ENCODE assay signal across 9 mouse cellular contexts in genomic region chr3:105957235-105957634, GRCm38 (mm10). TPM values are rescaled to one million over a fixed set of nuclear protein-coding genes. Genes with fewer than 3 reads are reported as not detected.
A peak's percentile ranks its signal among the peaks of the same experiment; 100 is the strongest.
DNase-seq lines count a peak whose midpoint lies in the region; ATAC-seq and TF ChIP-seq lines count a peak whose summit lies in the region.
"Had no signal": no experiment of that assay in that cellular context is flagged by ENCODE, and none has a peak within 500 bp of the region (broad histone marks: within the 10 kb centered on the region; RNA-seq: fewer than 3 reads in every experiment).

No protein-coding gene starts in this region.

- DNase-seq in heart, postnatal 0 days (ENCODE audit: low spot score), result no peak
- DNase-seq in heart, postnatal 14 days, result no peak
- no peak for DNase-seq in embryonic facial prominence, embryonic 10.5 days (ENCODE audit: low spot score)
- DNase-seq in midbrain, embryonic 10.5 days (ENCODE audit: low spot score), result no peak
- DNase-seq in right cerebral cortex, postnatal 10 days (ENCODE audit: low spot score in 2 of 2), result no peak
- DNase-seq in adrenal gland, postnatal 4 days (ENCODE audit: low spot score in 2 of 2), result no peak
- DNase-seq: cerebellum, adult 9-11 months had no signal

- intact Hi-C loops in heart, postnatal 14 days (cut with DNase I), result loop anchor here (5.0 kb wide), 2 partner anchors 235 to 270 kb away; partner anchors contain the start of gene Ddx20

- peak overlapping the region; percentile 77 for H3K4me3 ChIP-seq in heart, postnatal 0 days (ENCODE audit: low read depth, low read length)
- 0 out of 2 replicates have a peak overlapping the region, but pooled peaks have one; percentile 3 for H3K4me3 ChIP-seq in E14TG2a.4 (replicated peaks; ENCODE audit: low read length)
- peak overlapping the region; percentile 97 for H3K4me3 ChIP-seq in embryonic facial prominence, embryonic 10.5 days
- H3K4me3 ChIP-seq in midbrain, embryonic 10.5 days, result 0 out of 2 replicates have a peak overlapping the region, but pooled peaks have one; percentile 66

- peak overlapping the region; percentile 71 for H3K4me2 ChIP-seq in heart, postnatal 0 days (ENCODE audit: low read depth, low read length)

- peaks cover 38% of the 10 kb centered on the region for H3K36me3 ChIP-seq in heart, postnatal 0 days (replicated peaks; ENCODE audit: control insufficient read depth, insufficient read depth, low read length)
- peaks cover 81% of the 10 kb centered on the region for H3K36me3 ChIP-seq in E14TG2a.4 (ENCODE audit: insufficient read depth, low read length)
- peaks cover 69% of the 10 kb centered on the region for H3K36me3 ChIP-seq in embryonic facial prominence, embryonic 10.5 days (replicated peaks)
- H3K36me3 ChIP-seq in midbrain, embryonic 10.5 days, result peaks cover 70% of the 10 kb centered on the region

- peak; percentile 31; the same call in 1 of the 2 replicates for TF ChIP-seq CTCF in heart, postnatal 0 days (IDR thresholded peaks at IDR 0.05; ENCODE audit: low read depth)
- TF ChIP-seq CTCF in E14TG2a.4 (conservative IDR thresholded peaks at IDR 0.05; ENCODE audit: low read length), result no peak

- no peaks in the 10 kb centered on the region for H3K27me3 ChIP-seq in heart, postnatal 0 days (ENCODE audit: control insufficient read depth, insufficient read depth, low read length)
- H3K27me3 ChIP-seq in E14TG2a.4 (ENCODE audit: insufficient read depth, low read length), result no peaks in the 10 kb centered on the region
- no peaks in the 10 kb centered on the region for H3K27me3 ChIP-seq in embryonic facial prominence, embryonic 10.5 days (replicated peaks; ENCODE audit: low read depth, poor library complexity, severe bottlenecking)
- no peaks in the 10 kb centered on the region for H3K27me3 ChIP-seq in midbrain, embryonic 10.5 days (ENCODE audit: low read depth, poor library complexity, severe bottlenecking)

- no peak overlapping the region for H3K27ac ChIP-seq in heart, postnatal 0 days (ENCODE audit: low read depth)
- H3K27ac ChIP-seq in embryonic facial prominence, embryonic 10.5 days (replicated peaks), result no peak overlapping the region
- no peak overlapping the region for H3K27ac ChIP-seq in midbrain, embryonic 10.5 days (replicated peaks)

- WGBS in heart, postnatal 0 days, result 94% methylated on average over 1 of the region's 1 CpGs
- WGBS in embryonic facial prominence, embryonic 10.5 days, result 94% methylated on average over 1 of the region's 1 CpGs
- WGBS in midbrain, embryonic 10.5 days, result 90% methylated on average over 1 of the region's 1 CpGs

- H3K9me3 ChIP-seq in heart, postnatal 0 days (replicated peaks; ENCODE audit: control insufficient read depth, low read length), result no peaks in the 10 kb centered on the region
- no peaks in the 10 kb centered on the region for H3K9me3 ChIP-seq in E14TG2a.4 (ENCODE audit: low read length)
- H3K9me3 ChIP-seq in embryonic facial prominence, embryonic 10.5 days, result no peaks in the 10 kb centered on the region
- no peaks in the 10 kb centered on the region for H3K9me3 ChIP-seq in midbrain, embryonic 10.5 days (replicated peaks)

- ATAC-seq in heart, postnatal 0 days (ENCODE audit: insufficient read depth, low read depth), result no peak
- no peak for ATAC-seq in inflammation-experienced regulatory T-cells, adult 6 months

- H3K9ac ChIP-seq in heart, postnatal 0 days (replicated peaks; ENCODE audit: low read depth, low read length), result no peak overlapping the region

- peaks cover 33% of the 10 kb centered on the region for H3K4me1 ChIP-seq in heart, postnatal 0 days (ENCODE audit: control insufficient read depth, insufficient read depth)
- H3K4me1 ChIP-seq in E14TG2a.4 (replicated peaks; ENCODE audit: low read depth, low read length), result peaks cover 40% of the 10 kb centered on the region
- H3K4me1 ChIP-seq in embryonic facial prominence, embryonic 10.5 days, result peaks cover 26% of the 10 kb centered on the region
- peaks cover 26% of the 10 kb centered on the region for H3K4me1 ChIP-seq in midbrain, embryonic 10.5 days

- TF ChIP-seq EP300 in heart, postnatal 0 days (IDR thresholded peaks at IDR 0.05; ENCODE audit: low read depth), result no peak

RNA-seq across cellular contexts. Expression of gene Wdr77, which starts 1.9 kb away (rescaled TPM):
- total RNA-seq in heart, postnatal 0 days (2014; rRNA removed; ENCODE audit: low replicate concordance), result 54.8 and 63.0 TPM in 2 replicates
- polyA plus RNA-seq in heart, postnatal 0 days (2015; fragmentation: Nextera tagmentation; extraction: Ambion mirVana), result 57.5 and 63.1 TPM in 2 replicates
- 10 to 100 TPM; 38.9 to 47.3 TPM for total RNA-seq in heart, postnatal 14 days (2021)
- polyA plus RNA-seq in embryonic facial prominence, embryonic 10.5 days (2016; fragmentation: Nextera tagmentation; extraction: Ambion mirVana), result 180 and 193 TPM in 2 replicates
- polyA plus RNA-seq in midbrain, embryonic 10.5 days (2016; fragmentation: Nextera tagmentation; extraction: Ambion mirVana), result 166 and 188 TPM in 2 replicates
- 10 to 100 TPM; 43.7 to 76.5 (median 68.7) TPM for polyA plus RNA-seq in inflammation-experienced regulatory T-cells, adult 6 months (2017; shearing (Covaris generic))
- total RNA-seq in adrenal gland, postnatal 4 days (2021), result 10 to 100 TPM; 74.0 to 76.3 TPM

RNA-seq across cellular contexts. Expression of gene Atp5f1, which starts 2.7 kb away (rescaled TPM):
- total RNA-seq in heart, postnatal 0 days (2014; rRNA removed; ENCODE audit: low replicate concordance), result 751 and 784 TPM in 2 replicates
- polyA plus RNA-seq in heart, postnatal 0 days (2015; fragmentation: Nextera tagmentation; extraction: Ambion mirVana), result 1,577 and 1,647 TPM in 2 replicates
- 1,000 to 10,000 TPM; 1,017 to 1,034 TPM for total RNA-seq in heart, postnatal 14 days (2021)
- polyA plus RNA-seq in embryonic facial prominence, embryonic 10.5 days (2016; fragmentation: Nextera tagmentation; extraction: Ambion mirVana), result 459 and 473 TPM in 2 replicates
- polyA plus RNA-seq in midbrain, embryonic 10.5 days (2016; fragmentation: Nextera tagmentation; extraction: Ambion mirVana), result 492 and 506 TPM in 2 replicates
- polyA plus RNA-seq in inflammation-experienced regulatory T-cells, adult 6 months (2017; shearing (Covaris generic)), result 100 to 1,000 TPM; 356 to 533 (median 366) TPM
- 100 to 1,000 TPM; 328 to 331 TPM for total RNA-seq in adrenal gland, postnatal 4 days (2021)

RNA-seq across cellular contexts. Expression of gene Ovgp1, which starts 16.3 kb away (rescaled TPM):
- 0.57 and 0.70 TPM in 2 replicates for total RNA-seq in heart, postnatal 0 days (2014; rRNA removed; ENCODE audit: low replicate concordance)
- 0.53 and 0.58 TPM in 2 replicates for polyA plus RNA-seq in heart, postnatal 0 days (2015; fragmentation: Nextera tagmentation; extraction: Ambion mirVana)
- total RNA-seq in heart, postnatal 14 days (2021), result under 1 TPM; 0.38 to 0.56 TPM
- 2.0 and 2.7 TPM in 2 replicates for polyA plus RNA-seq in embryonic facial prominence, embryonic 10.5 days (2016; fragmentation: Nextera tagmentation; extraction: Ambion mirVana)
- polyA plus RNA-seq in midbrain, embryonic 10.5 days (2016; fragmentation: Nextera tagmentation; extraction: Ambion mirVana), result 1.3 and 2.0 TPM in 2 replicates
- 1 to 10 TPM; 1.4 to 4.3 (median 4.2) TPM for polyA plus RNA-seq in inflammation-experienced regulatory T-cells, adult 6 months (2017; shearing (Covaris generic))
- total RNA-seq in adrenal gland, postnatal 4 days (2021), result 1 to 10 TPM; 1.7 to 2.0 TPM

RNA-seq across cellular contexts. Expression of gene I830077J02Rik, which starts 24.8 kb away (rescaled TPM):
- total RNA-seq in heart, postnatal 0 days (2014; rRNA removed; ENCODE audit: low replicate concordance), result 0.04 TPM in 1 of 2 replicates, not detected in the other
- polyA plus RNA-seq in heart, postnatal 0 days (2015; fragmentation: Nextera tagmentation; extraction: Ambion mirVana), result 0.82 and 0.88 TPM in 2 replicates
- under 1 TPM; 0.81 to 0.88 TPM for total RNA-seq in heart, postnatal 14 days (2021)
- polyA plus RNA-seq in embryonic facial prominence, embryonic 10.5 days (2016; fragmentation: Nextera tagmentation; extraction: Ambion mirVana), result 0.34 and 0.61 TPM in 2 replicates
- polyA plus RNA-seq in midbrain, embryonic 10.5 days (2016; fragmentation: Nextera tagmentation; extraction: Ambion mirVana), result 0.66 and 0.90 TPM in 2 replicates
- polyA plus RNA-seq in inflammation-experienced regulatory T-cells, adult 6 months (2017; shearing (Covaris generic)), result 1 to 10 TPM in 2 of 3 experiments, not detected in 1; 1.3 to 1.8 TPM
- 1 to 10 TPM in 1 of 2 experiments, under 1 TPM in 1; 0.78 to 1.0 TPM for total RNA-seq in adrenal gland, postnatal 4 days (2021)

RNA-seq across cellular contexts. Expression of gene Pifo, which starts 57.2 kb away (rescaled TPM):
- total RNA-seq in heart, postnatal 0 days (2014; rRNA removed; ENCODE audit: low replicate concordance), result not detected in 2 replicates
- polyA plus RNA-seq in heart, postnatal 0 days (2015; fragmentation: Nextera tagmentation; extraction: Ambion mirVana), result 0.40 TPM in 1 of 2 replicates, not detected in the other
- under 1 TPM in 1 of 2 experiments, not detected in 1; 0.31 TPM for total RNA-seq in heart, postnatal 14 days (2021)
- 0.21 and 0.79 TPM in 2 replicates for polyA plus RNA-seq in embryonic facial prominence, embryonic 10.5 days (2016; fragmentation: Nextera tagmentation; extraction: Ambion mirVana)
- polyA plus RNA-seq in midbrain, embryonic 10.5 days (2016; fragmentation: Nextera tagmentation; extraction: Ambion mirVana), result 0.91 TPM in 1 of 2 replicates, not detected in the other
- under 1 TPM; 0.38 to 0.88 (median 0.83) TPM for polyA plus RNA-seq in inflammation-experienced regulatory T-cells, adult 6 months (2017; shearing (Covaris generic))
- not detected for total RNA-seq in adrenal gland, postnatal 4 days (2021)

Comparison
In these comparisons a context has a peak if more than half of its experiments do, and no peak if none do; other contexts are left out.
1. H3K4me3 ChIP-seq: peak in every context shown above with its lines; median percentile 97 in embryonic facial prominence, embryonic 10.5 days; 77 in heart, postnatal 0 days; 66 in midbrain, embryonic 10.5 days; 3 in E14TG2a.4.